Mouse (Mus musculus) midbrain, embryonic 15.5 days (tissue): Measurements from ENCODE around the gene Iqcf5. TPM values are rescaled to one million over a fixed set of nuclear protein-coding genes. Genes with fewer than 3 reads are reported as not detected.

Experiments used
- ATAC-seq: fragments of 200-750 bp; cut with Nextera tagmentation; replicated peaks from 2 replicates; pipeline ENCODE4 v1.8.0; 2017; ENCODE audit warnings: moderate TSS enrichment
- H3K27ac ChIP-seq: fragments of 300-500 bp; sonication (generic); 2 replicates; pipeline ENCODE4 v1.5.1; 2015; ENCODE audit warnings: mild to moderate bottlenecking, inconsistent platforms
- H3K27me3 ChIP-seq: fragments of 300-500 bp; sonication (generic); replicated peaks from 2 replicates; pipeline ENCODE4 v1.6.1; 2015; ENCODE audit warnings: inconsistent platforms
- H3K36me3 ChIP-seq: fragments of 300-500 bp; sonication (generic); replicated peaks from 2 replicates; pipeline ENCODE4 v1.6.1; 2015; ENCODE audit warnings: inconsistent platforms
- H3K4me1 ChIP-seq: fragments of 300-500 bp; sonication (generic); 2 replicates; pipeline ENCODE4 v1.6.1; 2015; ENCODE audit warnings: inconsistent platforms
- H3K4me2 ChIP-seq: fragments of 300-500 bp; sonication (generic); 2 replicates; pipeline ENCODE4 v1.6.1; 2015; ENCODE audit warnings: inconsistent platforms, mild to moderate bottlenecking, moderate library complexity
- H3K4me3 ChIP-seq: fragments of 300-500 bp; sonication (generic); 2 replicates; pipeline ENCODE4 v1.5.1; 2015; ENCODE audit warnings: mild to moderate bottlenecking, inconsistent platforms
- H3K9ac ChIP-seq: fragments of 300-500 bp; sonication (generic); 2 replicates; pipeline ENCODE4 v1.6.1; 2015; ENCODE audit warnings: mild to moderate bottlenecking, inconsistent platforms
- H3K9me3 ChIP-seq: fragments of 300-500 bp; sonication (generic); 2 replicates; pipeline ENCODE4 v1.6.1; 2016; ENCODE audit warnings: inconsistent platforms
- WGBS: fragments of 180-500 bp; shearing (Covaris S2); methylation state at CpG from one replicate; pipeline ENCODE4 v1.1.7; 2015; ENCODE audit warnings: mixed read lengths; 5-methylcytosine and 5-hydroxymethylcytosine counted together
- polyA plus RNA-seq: library from polyadenylated mRNA; unstranded; fragments of >200 nt; fragmentation: Nextera tagmentation; extraction: Ambion mirVana; gene quantifications from 2 replicates; pipeline ENCODE4 v1.2.1, GENCODE M21; 2015

Iqcf5 gene
- polyA plus RNA-seq, 1 experiment from 2014 or later, result not detected

- ATAC-seq, result no peak
- Histone ChIP-seq H3K27me3 (no peaks in the 10 kb centered on the region), H3K4me1 (peaks cover 32% of the 10 kb centered on the region), H3K36me3 (no peaks in the 10 kb centered on the region), H3K27ac (no peak overlapping the region), H3K9me3 (no peaks in the 10 kb centered on the region), H3K4me2 (no peak overlapping the region), H3K9ac (no peak overlapping the region), H3K4me3 (no peak overlapping the region)
- 6% methylated on average over 6 of the region's 6 CpGs for WGBS
Observed at GRCm38 (mm10) chr9:106474456-106474855, 39.9 kb upstream of the Iqcf5 start.

- ATAC-seq, result no peak
- Histone ChIP-seq H3K36me3 (no peaks in the 10 kb centered on the region), H3K4me1 (peaks cover 32% of the 10 kb centered on the region), H3K9me3 (no peaks in the 10 kb centered on the region), H3K27me3 (no peaks in the 10 kb centered on the region), H3K27ac (no peak overlapping the region), H3K9ac (no peak overlapping the region), H3K4me3 (no peak overlapping the region), H3K4me2 (no peak overlapping the region)
- 51% methylated on average over 7 of the region's 7 CpGs for WGBS
Observed at GRCm38 (mm10) chr9:106475046-106475445, 39.3 kb upstream of the Iqcf5 start.

DNA sequence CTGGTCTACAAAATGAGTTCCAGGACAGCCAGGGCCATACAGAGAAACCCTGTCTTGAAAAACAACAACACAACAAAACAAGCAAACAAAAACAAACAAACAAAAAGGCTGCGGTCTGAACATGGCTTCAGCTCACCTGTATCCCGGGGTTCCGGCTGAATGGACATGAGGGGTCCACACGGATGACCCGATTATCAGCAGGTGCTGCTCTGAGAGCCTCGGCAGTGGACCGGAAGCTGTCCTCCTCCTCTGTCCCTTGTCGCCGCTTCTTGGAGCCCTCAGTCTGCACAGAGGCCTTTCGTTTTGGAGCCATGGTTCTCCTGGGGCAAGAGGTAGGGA, 38.7 kb upstream of the Iqcf5 start, which contains the start of gene Rrp9:
Gene Rrp9 (plus strand): TSS at position 301 of the 339 bp plus-strand sequence.
- no peaks in the 10 kb centered on the region for H3K9me3 ChIP-seq
- 87% methylated on average over 10 of the region's 10 CpGs for WGBS
- H3K4me1 ChIP-seq, result peaks cover 32% of the 10 kb centered on the region
- H3K4me3 ChIP-seq, result peak within 1 kb of the TSS; percentile 72
- no peak for ATAC-seq
- no peaks in the 10 kb centered on the region for H3K36me3 ChIP-seq
- peak within 1 kb of the TSS; percentile 26 for H3K9ac ChIP-seq
- peak within 1 kb of the TSS; percentile 34 for H3K4me2 ChIP-seq
- H3K27me3 ChIP-seq, result no peaks in the 10 kb centered on the region
- 0 out of 2 replicates have a peak within 1 kb of the TSS, but pooled peaks have one; percentile 51 for H3K27ac ChIP-seq

DNA sequence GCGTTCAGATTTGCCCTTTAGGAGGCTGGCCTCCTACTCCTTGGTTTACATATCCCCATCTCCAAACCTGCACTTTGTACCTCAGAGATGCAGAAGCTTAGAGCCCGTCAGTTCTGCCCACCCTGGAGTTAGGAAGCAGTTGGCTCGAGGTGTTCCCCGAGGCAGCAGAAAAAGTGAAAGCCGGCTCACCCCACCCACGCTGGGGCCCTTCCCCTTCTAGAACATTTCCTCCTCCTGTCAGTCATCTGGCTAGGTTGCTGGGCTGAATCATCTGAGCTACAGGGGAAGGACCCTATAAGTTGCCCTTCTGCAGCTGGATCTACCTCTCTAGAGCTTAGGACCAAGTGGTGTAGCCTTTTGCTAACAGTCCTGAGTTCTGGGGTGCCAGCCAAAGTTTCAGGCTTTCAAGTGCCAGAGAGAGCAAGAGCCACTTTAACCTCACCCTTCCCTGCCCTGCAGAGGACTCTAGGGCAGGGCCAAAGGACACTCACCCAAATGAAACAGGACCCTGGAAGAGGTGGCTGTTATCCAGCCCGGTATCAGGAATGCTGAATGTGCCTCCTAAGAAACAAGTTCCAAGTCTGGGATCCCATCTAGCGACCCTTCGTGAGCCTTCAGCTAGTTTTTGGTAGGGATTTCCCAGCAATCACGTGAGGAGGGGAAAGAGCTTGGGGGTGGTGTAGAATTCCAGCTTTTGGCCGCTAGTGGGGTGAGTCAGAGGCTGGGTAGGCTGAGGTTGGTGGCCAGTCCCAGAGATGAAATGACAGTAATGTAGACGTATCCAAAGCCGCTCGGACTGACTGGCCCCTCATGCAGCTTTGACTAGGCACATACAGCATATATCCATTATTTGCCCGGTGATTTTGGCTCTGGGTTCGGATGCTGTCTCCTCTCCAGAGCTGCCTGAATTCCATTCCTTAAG, 38.1 kb upstream of the Iqcf5 start:
- no peaks in the 10 kb centered on the region for H3K27me3 ChIP-seq
- H3K4me2 ChIP-seq, result peak overlapping the region; percentile 34
- no peak; the same call in 1 of the 2 replicates for ATAC-seq
- 0 out of 2 replicates have a peak overlapping the region, but pooled peaks have one; percentile 51 for H3K27ac ChIP-seq
- peaks cover 32% of the 10 kb centered on the region for H3K4me1 ChIP-seq
- WGBS, result 35% methylated on average over 16 of the region's 16 CpGs
- H3K36me3 ChIP-seq, result no peaks in the 10 kb centered on the region
- peak overlapping the region; percentile 26 for H3K9ac ChIP-seq
- H3K9me3 ChIP-seq, result no peaks in the 10 kb centered on the region
- peak overlapping the region; percentile 72 for H3K4me3 ChIP-seq

DNA sequence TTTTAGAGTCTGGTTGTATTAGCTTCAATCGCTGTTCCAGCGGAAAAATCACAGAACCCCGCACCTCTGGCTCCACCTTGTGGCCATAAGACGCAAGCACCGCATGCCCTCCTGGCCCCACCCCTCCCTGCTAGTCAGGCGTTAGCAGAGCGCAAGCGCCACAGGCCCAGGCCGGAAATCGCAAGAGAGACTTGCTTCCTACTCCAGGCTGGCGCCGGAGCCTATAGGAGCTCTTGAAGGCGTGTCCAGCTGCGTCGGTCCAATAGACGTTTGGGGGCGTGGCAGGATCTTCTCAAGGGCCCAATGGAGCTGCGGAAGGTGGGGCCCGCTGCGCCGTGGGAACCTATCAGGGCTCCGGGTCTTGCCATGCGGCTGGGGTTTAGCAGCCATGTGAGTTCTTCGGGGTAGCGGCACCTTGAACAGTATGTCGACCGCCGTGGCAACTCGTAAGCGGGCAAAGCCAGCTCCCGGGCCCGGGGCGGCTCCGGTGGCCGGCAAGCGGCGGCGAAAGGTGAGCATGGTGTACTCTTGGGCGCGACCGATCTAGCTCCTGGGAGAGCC, 37.4 kb upstream of the Iqcf5 start, which contains the start of gene Parp3:
Gene Parp3 (minus strand): TSS at position 26 of the 561 bp plus-strand sequence.
- under 1% methylated on average over 41 of the region's 41 CpGs for WGBS
- peak; percentile 99 for ATAC-seq
- no peaks in the 10 kb centered on the region for H3K27me3 ChIP-seq
- H3K9ac ChIP-seq, result peak within 1 kb of the TSS; percentile 66
- H3K4me3 ChIP-seq, result peak within 1 kb of the TSS; percentile 72
- peak within 1 kb of the TSS; percentile 84 for H3K4me2 ChIP-seq
- H3K4me1 ChIP-seq, result peaks cover 32% of the 10 kb centered on the region
- H3K27ac ChIP-seq, result 0 out of 2 replicates have a peak within 1 kb of the TSS, but pooled peaks have one; percentile 51
- H3K36me3 ChIP-seq, result 0 out of 2 replicates have a peak, but pooled peaks cover 4% of the 10 kb centered on the region
- no peaks in the 10 kb centered on the region for H3K9me3 ChIP-seq

DNA sequence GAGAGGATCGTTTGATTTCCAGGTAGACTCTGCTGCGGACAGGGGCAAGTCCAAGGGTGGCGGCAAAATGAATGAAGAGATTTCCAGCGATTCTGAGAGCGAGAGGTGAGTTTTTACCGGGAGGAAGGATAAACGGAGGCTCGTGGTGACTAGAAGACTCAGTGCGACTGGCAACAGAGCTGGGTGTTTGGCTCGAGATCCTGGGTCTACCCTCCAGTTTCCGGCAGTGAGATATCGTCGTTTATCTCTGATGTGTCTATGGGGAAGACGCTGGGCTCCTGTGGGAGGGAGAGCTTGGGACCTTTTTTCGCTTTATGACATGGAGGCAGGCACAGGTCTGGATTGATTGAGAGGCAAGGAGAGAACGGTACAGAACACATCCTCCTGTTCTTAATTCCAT, 36.7 kb upstream of the Iqcf5 start:
- Histone ChIP-seq H3K4me2 (peak overlapping the region; percentile 84), H3K4me3 (peak overlapping the region; percentile 72), H3K9ac (peak overlapping the region; percentile 66), H3K9me3 (no peaks in the 10 kb centered on the region), H3K4me1 (peaks cover 32% of the 10 kb centered on the region), H3K36me3 (0 out of 2 replicates have a peak, but pooled peaks cover 5% of the 10 kb centered on the region), H3K27ac (no peak overlapping the region), H3K27me3 (no peaks in the 10 kb centered on the region)
- WGBS, result 8% methylated on average over 16 of the region's 16 CpGs
- ATAC-seq, result no peak

DNA sequence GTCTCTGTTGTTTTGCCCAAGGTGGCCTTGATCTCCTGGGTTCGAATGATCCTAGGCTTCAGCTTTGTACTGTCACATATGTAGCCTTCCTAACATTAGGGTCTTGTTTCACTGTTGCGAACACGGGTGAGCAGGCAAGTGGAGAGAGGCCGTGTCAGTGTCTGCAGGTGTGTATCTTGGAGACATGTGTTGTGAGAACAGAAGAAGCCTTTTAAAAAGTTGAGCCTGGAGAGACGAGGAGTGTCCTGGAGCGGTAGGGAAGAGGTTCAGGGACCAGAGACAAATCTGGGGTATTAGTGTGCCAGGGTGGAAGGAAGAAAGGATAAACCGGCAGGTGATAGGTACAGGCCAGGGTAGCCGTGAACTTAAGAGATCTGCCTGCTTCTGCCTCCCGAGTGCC, 36.3 kb upstream of the Iqcf5 start:
- ATAC-seq, result no peak
- H3K27me3 ChIP-seq, result no peaks in the 10 kb centered on the region
- peaks cover 9% of the 10 kb centered on the region for H3K36me3 ChIP-seq
- H3K4me3 ChIP-seq, result peak overlapping the region; percentile 72
- no peaks in the 10 kb centered on the region for H3K9me3 ChIP-seq
- H3K4me2 ChIP-seq, result peak overlapping the region; percentile 84
- H3K4me1 ChIP-seq, result peaks cover 32% of the 10 kb centered on the region
- peak overlapping the region; percentile 66; the same call in 1 of the 2 replicates for H3K9ac ChIP-seq
- 85% methylated on average over 9 of the region's 9 CpGs for WGBS
- H3K27ac ChIP-seq, result no peak overlapping the region

DNA sequence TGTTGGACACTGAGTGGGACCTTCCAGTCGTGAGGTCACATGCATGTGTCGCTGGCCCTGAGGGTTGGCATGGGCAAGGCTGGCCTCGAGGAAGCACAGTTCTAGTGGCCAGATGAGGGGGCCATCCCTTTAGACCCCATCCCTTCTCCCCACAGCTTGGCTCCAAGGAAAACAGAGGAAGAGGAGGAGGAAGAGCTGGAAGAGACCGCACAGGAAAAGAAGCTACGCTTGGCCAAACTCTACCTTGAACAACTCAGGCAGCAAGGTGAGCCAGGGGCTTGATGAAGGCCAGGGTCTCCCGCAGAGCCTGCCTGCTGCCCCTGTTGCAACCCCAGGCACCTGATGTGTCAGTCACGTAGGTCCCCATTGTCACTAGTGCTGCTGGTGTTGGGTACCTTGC, 33.8 kb upstream of the Iqcf5 start:
- H3K27ac ChIP-seq, result no peak overlapping the region
- ATAC-seq, result no peak
- H3K4me2 ChIP-seq, result no peak overlapping the region
- H3K27me3 ChIP-seq, result no peaks in the 10 kb centered on the region
- 97% methylated on average over 7 of the region's 7 CpGs for WGBS
- peaks cover 21% of the 10 kb centered on the region for H3K4me1 ChIP-seq
- no peak overlapping the region for H3K4me3 ChIP-seq
- peaks cover 20% of the 10 kb centered on the region for H3K36me3 ChIP-seq
- H3K9me3 ChIP-seq, result no peaks in the 10 kb centered on the region
- H3K9ac ChIP-seq, result no peak overlapping the region

DNA sequence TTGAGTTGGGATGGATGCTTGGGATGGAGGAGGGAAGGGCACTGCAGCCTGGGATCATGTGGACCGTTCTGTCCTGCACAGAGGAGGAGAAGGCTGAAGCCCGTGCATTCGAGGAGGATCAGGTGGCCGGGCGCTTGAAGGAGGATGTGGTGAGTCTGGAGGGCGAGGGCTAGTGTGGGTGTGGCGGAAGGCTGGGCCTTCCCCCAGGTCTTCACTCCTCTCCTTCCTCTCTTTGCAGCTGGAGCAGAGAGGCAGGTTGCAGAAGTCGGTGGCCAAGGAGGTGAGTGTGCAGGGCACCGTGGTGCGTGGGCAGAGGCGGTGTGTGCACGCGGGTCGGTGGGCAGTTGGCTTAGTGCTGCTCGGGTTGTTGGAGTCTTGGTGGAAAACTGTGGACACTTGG, 33.3 kb upstream of the Iqcf5 start:
- Histone ChIP-seq H3K4me2 (no peak overlapping the region), H3K9me3 (no peaks in the 10 kb centered on the region), H3K4me1 (peaks cover 19% of the 10 kb centered on the region), H3K36me3 (peaks cover 20% of the 10 kb centered on the region), H3K9ac (no peak overlapping the region), H3K27me3 (no peaks in the 10 kb centered on the region), H3K27ac (no peak overlapping the region), H3K4me3 (no peak overlapping the region)
- ATAC-seq, result no peak
- WGBS, result 97% methylated on average over 15 of the region's 15 CpGs

DNA sequence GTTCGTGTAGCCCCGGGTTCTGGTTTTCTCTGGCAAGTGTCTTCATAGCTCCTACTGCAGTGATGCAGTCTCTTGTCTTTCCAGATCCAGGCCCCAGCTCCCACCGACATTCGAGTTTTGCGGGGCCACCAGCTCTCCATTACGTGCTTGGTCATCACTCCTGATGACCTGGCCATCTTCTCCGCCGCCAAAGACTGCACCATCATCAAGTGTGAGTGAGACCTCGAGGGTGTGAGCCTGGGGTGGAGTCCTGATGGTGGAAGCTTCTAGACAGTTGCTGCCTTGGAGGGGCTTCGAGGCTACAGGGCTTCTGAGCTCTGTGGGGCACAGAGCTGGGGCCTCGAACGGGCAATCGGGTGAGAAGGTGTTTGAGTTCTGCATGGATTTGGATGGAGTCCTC, 32.7 kb upstream of the Iqcf5 start:
- Histone ChIP-seq H3K4me2 (no peak overlapping the region), H3K4me1 (peaks cover 13% of the 10 kb centered on the region), H3K27me3 (no peaks in the 10 kb centered on the region), H3K9me3 (no peaks in the 10 kb centered on the region), H3K4me3 (no peak overlapping the region), H3K27ac (no peak overlapping the region), H3K9ac (no peak overlapping the region), H3K36me3 (peaks cover 20% of the 10 kb centered on the region)
- WGBS, result 91% methylated on average over 13 of the region's 13 CpGs
- ATAC-seq, result no peak

DNA sequence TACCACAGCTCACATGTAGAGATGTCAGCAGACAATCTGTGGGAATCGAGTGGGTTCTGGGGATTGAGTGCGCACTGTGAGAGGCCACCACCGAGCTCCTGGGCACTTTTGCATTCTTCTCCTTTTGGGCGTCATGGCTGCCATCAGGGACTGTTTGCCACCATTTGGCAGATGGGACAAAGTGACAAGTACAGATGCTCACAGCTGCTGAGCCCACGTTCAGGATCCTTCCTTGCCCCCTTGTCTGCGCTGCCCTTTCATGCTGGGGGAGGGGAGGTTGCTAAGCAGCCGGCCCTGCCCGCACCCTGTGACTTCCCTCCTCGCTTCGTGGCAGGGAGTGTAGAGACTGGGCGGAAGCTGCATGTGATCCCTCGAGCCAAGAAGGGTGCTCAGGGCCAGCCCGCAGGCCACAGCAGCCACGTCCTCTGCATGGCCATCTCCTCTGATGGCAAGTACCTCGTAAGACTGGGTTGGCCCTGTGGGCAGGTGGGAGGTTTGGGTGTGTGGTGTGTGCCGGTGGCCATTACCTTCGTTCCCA, 31.7 kb upstream of the Iqcf5 start:
- H3K9ac ChIP-seq, result no peak overlapping the region
- H3K36me3 ChIP-seq, result peaks cover 20% of the 10 kb centered on the region
- no peaks in the 10 kb centered on the region for H3K9me3 ChIP-seq
- H3K4me1 ChIP-seq, result peaks cover 11% of the 10 kb centered on the region
- no peak overlapping the region for H3K4me2 ChIP-seq
- no peak for ATAC-seq
- no peak overlapping the region for H3K4me3 ChIP-seq
- H3K27me3 ChIP-seq, result no peaks in the 10 kb centered on the region
- no peak overlapping the region for H3K27ac ChIP-seq
- WGBS, result 91% methylated on average over 17 of the region's 17 CpGs

DNA sequence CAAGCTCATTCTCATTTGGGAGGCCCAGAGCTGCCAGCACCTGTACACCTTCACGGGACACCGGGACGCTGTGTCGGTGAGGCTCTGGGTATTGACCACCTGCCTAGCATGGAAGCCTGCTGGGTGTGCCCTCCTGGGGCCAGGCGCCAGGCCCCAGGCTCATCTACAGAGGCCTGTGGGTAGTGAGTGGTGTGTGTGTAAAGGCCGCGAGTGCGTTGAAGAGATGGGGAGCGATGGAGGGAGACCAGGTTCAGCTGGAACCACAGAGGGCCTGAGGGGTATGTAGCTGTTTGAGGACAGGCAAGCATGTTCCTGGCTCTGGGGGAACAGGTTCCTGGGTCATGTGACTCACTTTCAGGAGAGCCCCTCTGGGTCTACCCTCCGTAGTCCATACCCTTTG, 31.2 kb upstream of the Iqcf5 start:
- Histone ChIP-seq H3K9ac (no peak overlapping the region), H3K27ac (no peak overlapping the region), H3K4me1 (peaks cover 6% of the 10 kb centered on the region), H3K27me3 (no peaks in the 10 kb centered on the region), H3K9me3 (no peaks in the 10 kb centered on the region), H3K4me2 (no peak overlapping the region), H3K36me3 (peaks cover 20% of the 10 kb centered on the region), H3K4me3 (no peak overlapping the region)
- 96% methylated on average over 10 of the region's 10 CpGs for WGBS
- no peak for ATAC-seq
